Mouse (Mus musculus): ENCODE results near the gene Zfp955b. TPM values are rescaled to one million over a fixed set of nuclear protein-coding genes. Genes with fewer than 3 reads are reported as not detected.

Gene Zfp955b
- polyA plus RNA-seq, 1 experiment from 2014 or later, result 20.3 TPM

Other genes with a start within 250 kb of the Zfp955b start
- gene 4921501E09Rik, start 221.5 kb upstream of the Zfp955b start, polyA plus RNA-seq (2014; fragmentation: Nextera tagmentation; extraction: Ambion mirVana), result not detected in 2 replicates
- gene Zfp563, start 200.2 kb upstream of the Zfp955b start, polyA plus RNA-seq (2014; fragmentation: Nextera tagmentation; extraction: Ambion mirVana), result 23.0 and 30.1 TPM in 2 replicates
- gene Morc2b, start 149.9 kb upstream of the Zfp955b start, polyA plus RNA-seq (2014; fragmentation: Nextera tagmentation; extraction: Ambion mirVana), result 0.76 and 0.90 TPM in 2 replicates
- 0.12 TPM in 2 replicates for gene Olfr55, start 121.1 kb upstream of the Zfp955b start, polyA plus RNA-seq (2014; fragmentation: Nextera tagmentation; extraction: Ambion mirVana)
- gene Olfr239, start 98.2 kb upstream of the Zfp955b start, polyA plus RNA-seq (2014; fragmentation: Nextera tagmentation; extraction: Ambion mirVana), result not detected in 2 replicates
- 0.05 and 0.08 TPM in 2 replicates for gene Olfr1564, start 67.9 kb upstream of the Zfp955b start, polyA plus RNA-seq (2014; fragmentation: Nextera tagmentation; extraction: Ambion mirVana)
- gene Zfp955a, start 34.4 kb upstream of the Zfp955b start, polyA plus RNA-seq (2014; fragmentation: Nextera tagmentation; extraction: Ambion mirVana), result 27.9 and 28.2 TPM in 2 replicates
- gene Olfr63, start 24.9 kb upstream of the Zfp955b start, polyA plus RNA-seq (2014; fragmentation: Nextera tagmentation; extraction: Ambion mirVana), result not detected in 2 replicates
- 19.3 and 22.9 TPM in 2 replicates for gene Zfp81, start 69.3 kb downstream of the Zfp955b start, polyA plus RNA-seq (2014; fragmentation: Nextera tagmentation; extraction: Ambion mirVana)
- 14.4 and 15.9 TPM in 2 replicates for gene Zfp101, start 105.1 kb downstream of the Zfp955b start, polyA plus RNA-seq (2014; fragmentation: Nextera tagmentation; extraction: Ambion mirVana)
- gene Actl9, start 143.4 kb downstream of the Zfp955b start, polyA plus RNA-seq (2014; fragmentation: Nextera tagmentation; extraction: Ambion mirVana), result not detected in 2 replicates
- 45.9 and 57.2 TPM in 2 replicates for gene Adamts10, start 234.7 kb downstream of the Zfp955b start, polyA plus RNA-seq (2014; fragmentation: Nextera tagmentation; extraction: Ambion mirVana)

All from neural tube, embryonic 14.5 days (tissue).